Mouse (Mus musculus) gastrocnemius, postnatal 36 days (tissue): ENCODE data around the gene Il12rb1. TPM values are rescaled to one million over a fixed set of nuclear protein-coding genes. Genes with fewer than 3 reads are reported as not detected.
"Not testable (repeated sequence)": the region's sequence is repeated elsewhere in the genome, so short reads cannot be mapped to it uniquely, and the experiment has no call there.

Experiments
- DNase-seq, 2 experiments: peaks; one replicate each; pipeline ENCODE4 v3.0.0; 2022
- intact Hi-C: fragments of 180-260 bp; cut with DNase I; formaldehyde crosslinking; loops from one replicate; pipeline ENCODE4 v1.15.1; 2025
- total RNA-seq, 2 experiments: library from RNA; stranded (reverse); gene quantifications; 2 replicates each; pipeline ENCODE4 v1.2.3; 2021

Gene Il12rb1
- total RNA-seq, 2 experiments from 2014 or later = 0.15 TPM; not detected in 1

GRCm38 (mm10) chr8:70821399-70821962 is 13.2 kb downstream of the Il12rb1 start:
- DNase-seq = peak; percentile 63 to 69
- intact Hi-C loops = loop anchor here (1.0 kb wide), 1 partner anchor 20 kb away; no protein-coding TSS in a partner anchor

- DNase-seq = no peak
- intact Hi-C loops = loop anchor here (1.0 kb wide), 1 partner anchor 19 kb away; no protein-coding TSS in a partner anchor
Measured at GRCm38 (mm10) chr8:70821992-70822391, 13.7 kb downstream of the Il12rb1 start.

DNA sequence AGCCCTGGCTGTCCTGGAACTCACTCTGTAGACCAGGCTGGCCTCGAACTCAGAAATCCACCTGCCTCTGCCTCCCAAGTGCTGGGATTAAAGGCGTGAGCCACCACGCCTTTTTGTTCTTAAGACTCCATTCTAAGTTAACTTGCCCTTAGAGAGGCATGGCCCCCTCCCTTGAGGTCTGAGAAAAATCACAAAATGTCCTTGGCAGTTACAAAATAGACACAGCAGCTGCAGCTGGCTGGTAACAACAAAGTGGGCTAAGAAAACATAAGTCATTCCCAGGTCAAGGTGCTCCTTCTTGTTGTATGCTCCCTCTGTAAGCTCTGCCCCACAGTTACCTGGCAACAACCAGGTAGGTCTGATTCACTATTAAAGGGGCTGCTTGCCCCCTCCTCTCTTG is 14.3 kb downstream of the Il12rb1 start:
- DNase-seq = not testable (repeated sequence)

DNA sequence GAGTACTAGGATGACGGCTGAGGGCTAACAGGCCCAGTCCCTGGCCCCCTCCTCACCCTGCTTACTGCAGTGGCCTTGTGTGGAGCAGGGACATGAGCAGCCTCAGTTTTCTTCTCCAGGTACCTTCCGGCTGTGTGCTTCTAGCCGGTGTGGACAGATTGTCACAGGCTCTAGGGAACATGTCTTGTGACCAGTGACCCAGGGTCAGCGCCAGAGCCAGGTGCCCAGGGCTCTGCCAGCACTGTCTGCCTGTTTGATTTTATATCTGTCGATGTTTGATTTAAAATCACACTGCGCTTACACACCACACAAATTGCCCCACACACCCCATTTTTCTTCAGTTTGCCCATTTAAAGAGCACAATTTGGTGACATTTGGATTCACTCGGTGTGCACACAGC is 15.6 kb downstream of the Il12rb1 start:
- intact Hi-C loops = no loop called here
- DNase-seq = no peak

More for the DNA sequence above, 14.3 kb downstream of the Il12rb1 start:
- intact Hi-C loops = not testable (repeated sequence)

DNA sequence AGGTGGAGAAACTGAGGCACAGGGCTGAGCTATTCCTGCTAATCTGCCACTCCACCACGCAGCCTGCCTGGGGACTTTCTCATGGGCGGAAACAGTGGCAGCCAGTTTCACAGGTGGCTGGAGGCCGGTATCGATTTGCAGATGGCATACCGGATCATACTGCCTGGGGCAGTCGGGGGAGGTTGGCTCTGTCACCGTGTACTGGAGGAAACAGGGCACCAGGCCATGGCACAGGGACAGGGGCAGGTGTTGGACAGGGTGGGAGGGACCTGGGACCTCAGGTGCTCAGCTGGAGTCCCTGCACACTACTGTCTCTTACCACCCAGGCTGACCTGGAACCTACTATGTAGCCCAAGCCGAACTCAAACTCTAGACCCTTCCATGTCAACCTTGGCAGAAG is 17.6 kb downstream of the Il12rb1 start:
- intact Hi-C loops = no loop called here
- peak in 1 of 2 experiments; percentile 50 for DNase-seq

DNA sequence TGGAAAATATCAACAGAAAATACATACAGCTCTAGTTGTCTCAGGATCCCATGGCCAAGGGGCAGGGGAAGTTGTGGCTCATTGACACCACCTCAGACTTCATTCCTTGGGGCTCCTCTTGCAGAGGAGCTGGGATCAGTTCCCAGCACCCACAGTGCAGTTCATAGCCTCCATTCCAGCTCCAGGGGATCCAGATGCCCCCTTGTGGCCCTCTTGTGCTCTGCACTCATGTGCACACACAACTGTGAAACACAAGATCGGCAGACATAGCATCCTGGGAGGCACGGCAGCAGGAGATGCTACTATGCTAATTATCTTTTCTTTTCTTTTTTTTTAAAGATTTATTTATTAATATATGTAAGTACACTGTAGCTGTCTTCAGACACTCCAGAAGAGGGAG is 18.8 kb downstream of the Il12rb1 start:
- intact Hi-C loops = no loop called here
- no peak for DNase-seq

- intact Hi-C loops = no loop called here
Measured at GRCm38 (mm10) chr8:70827796-70828195, 19.5 kb downstream of the Il12rb1 start.

GRCm38 (mm10) chr8:70831517-70831916 is 23.3 kb downstream of the Il12rb1 start:
- peak; percentile 58 to 60 for DNase-seq
- intact Hi-C loops = no loop called here

More at GRCm38 (mm10) chr8:70827796-70828195, 19.5 kb downstream of the Il12rb1 start:
- no peak for DNase-seq

DNA sequence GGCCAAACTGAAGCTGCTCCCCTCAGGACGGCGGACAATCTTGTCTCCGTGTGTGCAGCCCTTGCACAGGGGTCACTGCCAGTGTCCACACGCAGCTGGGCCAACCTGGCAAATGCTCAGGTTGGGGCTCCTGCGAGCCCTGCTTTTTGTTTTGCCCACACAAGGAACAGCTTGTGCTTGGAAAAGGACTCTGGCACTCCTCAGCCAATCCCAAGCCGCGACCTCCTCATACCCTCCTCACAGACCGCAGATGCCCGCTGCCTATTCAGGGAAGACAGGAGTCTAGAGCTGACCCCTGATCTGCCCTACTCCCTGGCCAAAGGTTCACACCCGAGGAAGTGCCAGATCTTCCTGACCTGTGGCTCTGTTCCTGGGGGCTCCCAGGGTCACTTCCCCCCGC is 24.1 kb downstream of the Il12rb1 start:
- intact Hi-C loops = no loop called here
- DNase-seq = peak in 1 of 2 experiments; percentile 67

DNA sequence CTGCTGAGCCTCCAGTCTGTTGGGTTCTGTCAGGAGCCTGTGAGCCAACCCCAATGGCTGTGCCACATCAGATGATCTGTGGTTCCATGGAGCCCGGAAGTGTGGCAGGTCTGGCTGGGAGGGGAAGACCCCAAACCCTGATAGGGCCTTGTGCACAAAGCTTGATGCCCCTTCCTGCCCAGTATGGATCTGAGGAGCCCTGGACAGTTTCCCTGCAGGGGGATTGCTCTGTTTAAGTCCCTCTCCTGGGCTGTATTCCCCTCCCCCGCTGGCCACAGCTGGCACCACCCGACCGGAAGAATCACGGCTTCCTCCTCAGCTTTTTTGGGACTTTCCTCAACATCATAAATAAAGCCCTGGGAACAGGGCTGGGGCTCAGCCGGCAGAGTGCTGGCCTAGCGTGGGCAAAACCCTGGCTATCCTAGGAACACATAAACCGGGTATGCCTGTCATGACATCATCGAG is 24.8 kb downstream of the Il12rb1 start:
- peak in 1 of 2 experiments; percentile 46 for DNase-seq
- intact Hi-C loops = no loop called here

GRCm38 (mm10) chr8:70833520-70833919 is 25.3 kb downstream of the Il12rb1 start:
- peak; percentile 79 to 91 for DNase-seq
- intact Hi-C loops = no loop called here

GRCm38 (mm10) chr8:70834071-70834470 is 25.8 kb downstream of the Il12rb1 start:
- DNase-seq = peak in 1 of 2 experiments; percentile 58

DNA sequence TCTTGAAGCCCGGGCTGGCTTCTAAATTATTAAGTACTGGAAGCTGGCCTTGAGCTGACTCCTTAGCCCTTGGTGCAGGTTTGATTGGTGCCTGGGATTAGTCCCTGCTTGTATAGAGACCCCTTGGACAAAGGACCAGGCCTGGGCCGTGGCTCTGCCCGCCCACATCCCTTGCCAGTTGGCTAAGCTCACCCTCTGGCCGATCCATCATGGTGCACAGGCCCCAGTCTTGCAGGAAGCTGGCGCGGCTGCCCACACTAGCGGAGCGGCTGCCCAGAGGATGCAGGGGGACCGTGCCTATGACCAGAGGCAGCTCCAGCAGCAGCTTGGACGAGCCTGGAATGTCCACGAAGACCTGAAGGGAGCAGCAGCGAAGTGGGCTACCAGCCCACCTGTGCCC is 28.4 kb downstream of the Il12rb1 start:
- DNase-seq = no peak
- intact Hi-C loops = no loop called here

More at GRCm38 (mm10) chr8:70834071-70834470, 25.8 kb downstream of the Il12rb1 start:
- intact Hi-C loops = no loop called here

- DNase-seq = peak in 1 of 2 experiments; percentile 41
- intact Hi-C loops = no loop called here
Measured at GRCm38 (mm10) chr8:70838654-70839407, 30.6 kb downstream of the Il12rb1 start.

GRCm38 (mm10) chr8:70839408-70840351 is 31.4 kb downstream of the Il12rb1 start, which contains the start of gene Arrdc2:
Arrdc2 (minus strand) TSS chr8:70839720.
- intact Hi-C loops = loop anchor here (2.0 to 5.0 kb wide), 2 partner anchors 67 to 119 kb away; no protein-coding TSS in a partner anchor
- peak; percentile 96 to 100 for DNase-seq

GRCm38 (mm10) chr8:70840590-70840989 is 32.3 kb downstream of the Il12rb1 start:
- intact Hi-C loops = loop anchor here (2.0 to 5.0 kb wide), 2 partner anchors 68 to 120 kb away; no protein-coding TSS in a partner anchor
- no peak for DNase-seq

- DNase-seq = peak; percentile 88 to 94
- intact Hi-C loops = loop anchor here (1.0 to 5.0 kb wide), 3 partner anchors 20 to 121 kb away; no protein-coding TSS in a partner anchor
Measured at GRCm38 (mm10) chr8:70841147-70842072, 33.2 kb downstream of the Il12rb1 start.

GRCm38 (mm10) chr8:70842484-70842883 is 34.2 kb downstream of the Il12rb1 start:
- intact Hi-C loops = loop anchor here (5.0 kb wide), 1 partner anchor 70 kb away; no protein-coding TSS in a partner anchor
- no peak for DNase-seq
